Mouse (Mus musculus) liver, adult 10 weeks (tissue): ENCODE results near the gene 3830417A13Rik. TPM values are rescaled to one million over a fixed set of nuclear protein-coding genes. Genes with fewer than 3 reads are reported as not detected.

Experiments
- polyA plus RNA-seq: library from polyadenylated mRNA; stranded (reverse); fragments of 350-450 nt; fragmentation: Illumina TruSeq; extraction: RNeasy Lipid Tissue Mini Kit (QIAGEN cat#74804); gene quantifications from one replicate; pipeline ENCODE4 v1.2.3, GENCODE M21; 2014; ENCODE audit warnings: low read depth, low replicate concordance

The 3830417A13Rik gene
- not detected for polyA plus RNA-seq

GRCm38 (mm10) chrX:64173248-64173647, at the start of gene 3830417A13Rik:
Gene 3830417A13Rik (plus strand): TSS chrX:64173548.

GRCm38 (mm10) chrX:64152098-64152497, 21.2 kb upstream of the 3830417A13Rik start, which contains the start of gene Gm6760:
Gene Gm6760 (minus strand): TSS chrX:64152198.

Other genes with a start within 250 kb of the 3830417A13Rik start
- not detected for gene Gm6760, start 21.4 kb upstream of the 3830417A13Rik start, polyA plus RNA-seq
- not detected for gene Slitrk4, start 103.4 kb downstream of the 3830417A13Rik start, polyA plus RNA-seq